Mouse (Mus musculus) midbrain, embryonic 16.5 days (tissue): ENCODE measurements around the gene Gm7324. TPM values are rescaled to one million over a fixed set of nuclear protein-coding genes. Genes with fewer than 3 reads are reported as not detected.
"Not testable (repeated sequence)": the region's sequence is repeated elsewhere in the genome, so short reads cannot be mapped to it uniquely, and the experiment has no call there.

Experiments
- ATAC-seq: fragments of 200-750 bp; cut with Nextera tagmentation; 2 replicates; pipeline ENCODE4 v1.8.0; 2017; ENCODE audit warnings: moderate TSS enrichment
- H3K27ac ChIP-seq: fragments of 300-500 bp; sonication (generic); 2 replicates; pipeline ENCODE4 v1.5.1; 2014; ENCODE audit warnings: mild to moderate bottlenecking, low read length, mixed read lengths
- H3K27me3 ChIP-seq: fragments of 300-500 bp; sonication (generic); 2 replicates; pipeline ENCODE4 v1.6.1; 2014; ENCODE audit warnings: low read depth, low read length, mixed read lengths; ENCODE audit not compliant: control insufficient read depth, insufficient read depth
- H3K36me3 ChIP-seq: fragments of 300-500 bp; sonication (generic); 2 replicates; pipeline ENCODE4 v1.6.1; 2014; ENCODE audit warnings: mild to moderate bottlenecking, low read length, moderate library complexity, mixed read lengths; ENCODE audit not compliant: control insufficient read depth, insufficient read depth
- H3K4me1 ChIP-seq: fragments of 300-500 bp; sonication (generic); 2 replicates; pipeline ENCODE4 v1.6.1; 2014; ENCODE audit warnings: mild to moderate bottlenecking, low read length, mixed read lengths; ENCODE audit not compliant: control insufficient read depth, insufficient read depth
- H3K4me2 ChIP-seq: fragments of 300-500 bp; sonication (generic); 2 replicates; pipeline ENCODE4 v1.6.1; 2014; ENCODE audit warnings: mild to moderate bottlenecking, low read length, mixed read lengths
- H3K4me3 ChIP-seq: fragments of 300-500 bp; sonication (generic); 2 replicates; pipeline ENCODE4 v1.5.1; 2014; ENCODE audit warnings: low read depth, mild to moderate bottlenecking, low read length, moderate library complexity, mixed read lengths
- H3K9ac ChIP-seq: fragments of 300-500 bp; sonication (generic); 2 replicates; pipeline ENCODE4 v1.6.1; 2014; ENCODE audit warnings: low read depth, low read length, mixed read lengths
- H3K9me3 ChIP-seq: fragments of 300-500 bp; sonication (generic); replicated peaks from 2 replicates; pipeline ENCODE4 v1.6.1; 2014; ENCODE audit warnings: mild to moderate bottlenecking, low read length, mixed read lengths; ENCODE audit not compliant: control insufficient read depth, poor library complexity, severe bottlenecking
- WGBS: fragments of 180-500 bp; shearing (Covaris S2); extraction: QIAGEN DNeasy Blood & Tissue Kit; methylation state at CpG from one replicate; pipeline ENCODE4 v1.1.7; 2014; 5-methylcytosine and 5-hydroxymethylcytosine counted together
- polyA plus RNA-seq: library from polyadenylated mRNA; unstranded; fragments of >200 nt; fragmentation: Nextera tagmentation; extraction: Ambion mirVana; gene quantifications from 2 replicates; pipeline ENCODE4 v1.2.1, GENCODE M21; 2015

Gm7324 gene
- 0.21 and 0.64 TPM in 2 replicates for polyA plus RNA-seq

GRCm38 (mm10) chr14:43697621-43698020, at the start of gene Gm7324:
Gene Gm7324, plus strand, starts transcription at chr14:43697828.
- H3K4me3 ChIP-seq, H3K36me3 ChIP-seq, H3K4me1 ChIP-seq, ATAC-seq, H3K9me3 ChIP-seq, H3K9ac ChIP-seq, H3K27me3 ChIP-seq, H3K27ac ChIP-seq, H3K4me2 ChIP-seq: not testable (repeated sequence)
- WGBS = 91% methylated on average over 4 of the region's 4 CpGs

DNA sequence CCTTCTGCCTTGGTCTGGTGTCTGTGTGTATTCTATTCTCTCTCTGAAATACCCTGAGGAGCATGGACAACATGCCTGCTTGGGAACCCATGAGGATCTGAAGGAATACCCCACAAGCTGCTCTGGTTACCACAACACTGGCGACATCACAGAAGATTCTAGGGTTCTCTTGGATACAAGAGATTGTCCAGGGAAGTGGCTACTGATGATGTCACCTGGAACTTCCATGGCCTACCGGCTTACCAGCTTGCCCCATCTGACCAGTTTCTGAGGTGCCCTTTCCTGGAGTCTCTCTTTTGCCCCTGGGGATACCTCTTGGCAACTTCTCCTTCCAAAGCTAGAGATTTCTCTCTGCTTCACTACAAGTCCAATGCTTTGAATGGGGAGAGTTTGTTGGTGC, 20.5 kb upstream of the Gm7324 start, which contains the start of gene Gm8165:
Gm8165 (minus strand) TSS at position 101 of the 400 bp plus-strand sequence.
- H3K9me3 ChIP-seq, H3K27me3 ChIP-seq, ATAC-seq, H3K4me1 ChIP-seq, H3K9ac ChIP-seq, H3K36me3 ChIP-seq, H3K4me2 ChIP-seq, H3K4me3 ChIP-seq, H3K27ac ChIP-seq: not testable (repeated sequence)
- WGBS = no CpG with 5 or more reads among the region's 2 CpGs

DNA sequence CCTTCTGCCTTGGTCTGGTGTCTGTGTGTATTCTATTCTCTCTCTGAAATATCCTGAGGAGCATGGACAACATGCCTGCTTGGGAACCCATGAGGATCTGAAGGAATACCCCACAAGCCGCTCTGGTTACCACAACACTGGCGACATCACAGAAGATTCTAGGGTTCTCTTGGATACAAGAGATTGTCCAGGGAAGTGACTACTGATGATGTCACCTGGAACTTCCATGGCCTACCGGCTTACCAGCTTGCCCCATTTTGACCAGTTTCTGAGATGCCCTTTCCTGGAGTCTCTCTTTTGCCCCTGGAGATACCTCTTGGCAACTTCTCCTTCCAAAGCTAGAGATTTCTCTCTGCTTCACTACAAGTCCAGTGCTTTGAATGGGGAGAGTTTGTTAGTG, 29.8 kb downstream of the Gm7324 start, which contains the start of gene Gm16506:
Gm16506 (minus strand) TSS at position 101 of the 400 bp plus-strand sequence.
- H3K36me3 ChIP-seq, H3K9me3 ChIP-seq, H3K27ac ChIP-seq, H3K4me2 ChIP-seq, ATAC-seq, H3K4me1 ChIP-seq, H3K4me3 ChIP-seq, H3K9ac ChIP-seq, H3K27me3 ChIP-seq: not testable (repeated sequence)
- WGBS = 90% methylated on average over 1 of the region's 3 CpGs

- not testable (repeated sequence) for H3K9ac ChIP-seq, H3K27me3 ChIP-seq, ATAC-seq, H3K9me3 ChIP-seq, H3K4me2 ChIP-seq, H3K4me3 ChIP-seq, H3K4me1 ChIP-seq, H3K27ac ChIP-seq, H3K36me3 ChIP-seq
- WGBS = 84% methylated on average over 4 of the region's 4 CpGs
Observed at GRCm38 (mm10) chr14:43747566-43747965, 49.9 kb downstream of the Gm7324 start, which contains the start of gene Gm6526. Gene Gm6526, plus strand, starts transcription at chr14:43747866.

Other genes with a start within 250 kb of the Gm7324 start
- gene Gm5799, start 154.3 kb upstream of the Gm7324 start, polyA plus RNA-seq = not detected in 2 replicates
- gene Gm17654, start 118.7 kb upstream of the Gm7324 start, polyA plus RNA-seq = not detected in 2 replicates
- not detected in 2 replicates for gene Gm10375, start 89.8 kb upstream of the Gm7324 start, polyA plus RNA-seq
- gene Gm8165, start 20.6 kb upstream of the Gm7324 start, polyA plus RNA-seq = not detected in 2 replicates
- not detected in 2 replicates for gene Gm16506, start 29.7 kb downstream of the Gm7324 start, polyA plus RNA-seq
- gene Gm6526, start 50.0 kb downstream of the Gm7324 start, polyA plus RNA-seq = not detected in 2 replicates
- gene Gm8180, start 86.9 kb downstream of the Gm7324 start, polyA plus RNA-seq = not detected in 2 replicates
- gene Ear1, start 177.7 kb downstream of the Gm7324 start, polyA plus RNA-seq = not detected in 2 replicates
- not detected in 2 replicates for gene Ear10, start 225.7 kb downstream of the Gm7324 start, polyA plus RNA-seq
- 4.1 and 5.4 TPM in 2 replicates for gene Gm8113, start 227.6 kb downstream of the Gm7324 start, polyA plus RNA-seq